Mouse (Mus musculus) stomach, postnatal 0 days (tissue): ENCODE results near the gene Kazn. TPM values are rescaled to one million over a fixed set of nuclear protein-coding genes. Genes with fewer than 3 reads are reported as not detected.

Source experiments
- ATAC-seq: fragments of 200-750 bp; cut with Nextera tagmentation; 2 replicates; pipeline ENCODE4 v1.8.0; 2017; ENCODE audit not compliant: low FRiP score, low TSS enrichment
- DNase-seq: peaks from one replicate; pipeline ENCODE4 v3.0.0-alpha.2; 2016; ENCODE audit warnings: low spot score
- H3K27ac ChIP-seq: fragments of 300-500 bp; sonication (generic); replicated peaks from 2 replicates; pipeline ENCODE4 v1.5.1; 2014; ENCODE audit warnings: mild to moderate bottlenecking, control low read depth
- H3K27me3 ChIP-seq: fragments of 300-500 bp; sonication (generic); 2 replicates; pipeline ENCODE4 v1.6.1; 2014; ENCODE audit warnings: low read length; ENCODE audit not compliant: control insufficient read depth, insufficient read depth
- H3K36me3 ChIP-seq: fragments of 300-500 bp; sonication (generic); 2 replicates; pipeline ENCODE4 v1.6.1; 2014; ENCODE audit warnings: low read length, mixed read lengths; ENCODE audit not compliant: control insufficient read depth, insufficient read depth
- H3K4me1 ChIP-seq: fragments of 300-500 bp; sonication (generic); replicated peaks from 2 replicates; pipeline ENCODE4 v1.6.1; 2014; ENCODE audit warnings: antibody characterized with exemption; ENCODE audit not compliant: control insufficient read depth, insufficient read depth
- H3K4me2 ChIP-seq: fragments of 300-500 bp; sonication (generic); replicated peaks from 2 replicates; pipeline ENCODE4 v1.6.1; 2014; ENCODE audit warnings: low read depth, mild to moderate bottlenecking, control low read depth, moderate library complexity
- H3K4me3 ChIP-seq: fragments of 300-500 bp; sonication (generic); 2 replicates; pipeline ENCODE4 v1.5.1; 2014; ENCODE audit warnings: low read depth, low read length, control low read depth
- H3K9ac ChIP-seq: fragments of 300-500 bp; sonication (generic); 2 replicates; pipeline ENCODE4 v1.6.1; 2014; ENCODE audit warnings: mild to moderate bottlenecking, low read length, control low read depth, mixed read lengths
- H3K9me3 ChIP-seq: fragments of 300-500 bp; sonication (generic); 2 replicates; pipeline ENCODE4 v1.6.1; 2016; ENCODE audit warnings: low read length; ENCODE audit not compliant: control insufficient read depth
- CTCF ChIP-seq: IDR thresholded peaks from 2 replicates; pipeline ENCODE4 v1.5.1; 2016; ENCODE audit warnings: antibody characterized with exemption, low read depth, mild to moderate bottlenecking, moderate library complexity
- EP300 ChIP-seq: optimal IDR thresholded peaks from 2 replicates; pipeline ENCODE3; 2016; ENCODE audit warnings: antibody characterized with exemption
- WGBS: fragments of 180-500 bp; shearing (Covaris S2); extraction: QIAGEN DNeasy Blood & Tissue Kit; methylation state at CpG from one replicate; pipeline ENCODE4 v1.1.7; 2014; 5-methylcytosine and 5-hydroxymethylcytosine counted together
- polyA plus RNA-seq: library from polyadenylated mRNA; unstranded; fragments of >200 nt; fragmentation: Nextera tagmentation; extraction: Ambion mirVana; gene quantifications from 2 replicates; pipeline ENCODE4 v1.2.1, GENCODE M21; 2015

The Kazn gene
- polyA plus RNA-seq, 1 experiment from 2014 or later: 11.4 TPM

DNA sequence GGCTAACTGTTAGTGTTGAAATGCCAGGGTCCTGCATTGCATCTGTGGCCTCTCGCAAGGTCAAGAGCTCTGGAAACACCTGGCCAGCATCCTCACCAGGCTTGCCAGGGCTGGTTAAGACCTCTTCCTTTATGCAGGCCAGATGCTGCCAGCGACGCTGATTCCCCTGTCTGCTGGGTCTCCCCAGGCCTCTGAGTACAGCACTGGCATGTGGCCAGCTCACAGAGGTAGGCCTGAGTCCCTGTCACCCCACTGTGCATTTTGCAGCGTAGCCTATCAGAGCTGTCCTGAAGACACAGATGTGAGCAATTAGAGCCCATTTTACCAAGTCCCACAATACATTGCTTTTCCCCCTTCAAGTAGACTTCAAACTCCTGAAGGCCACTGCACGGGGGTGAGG lies 109.0 kb downstream of the Kazn start:
- Histone ChIP-seq H3K4me3 (no peak overlapping the region), H3K4me2 (no peak overlapping the region), H3K4me1 (no peaks in the 10 kb centered on the region), H3K9me3 (no peaks in the 10 kb centered on the region), H3K9ac (no peak overlapping the region), H3K36me3 (no peaks in the 10 kb centered on the region), H3K27me3 (no peaks in the 10 kb centered on the region), H3K27ac (no peak overlapping the region)
- no peak for DNase-seq
- ATAC-seq: no peak
- TF ChIP-seq CTCF (no peak), EP300 (no peak)
- WGBS: 62% methylated on average over 5 of the region's 5 CpGs

DNA sequence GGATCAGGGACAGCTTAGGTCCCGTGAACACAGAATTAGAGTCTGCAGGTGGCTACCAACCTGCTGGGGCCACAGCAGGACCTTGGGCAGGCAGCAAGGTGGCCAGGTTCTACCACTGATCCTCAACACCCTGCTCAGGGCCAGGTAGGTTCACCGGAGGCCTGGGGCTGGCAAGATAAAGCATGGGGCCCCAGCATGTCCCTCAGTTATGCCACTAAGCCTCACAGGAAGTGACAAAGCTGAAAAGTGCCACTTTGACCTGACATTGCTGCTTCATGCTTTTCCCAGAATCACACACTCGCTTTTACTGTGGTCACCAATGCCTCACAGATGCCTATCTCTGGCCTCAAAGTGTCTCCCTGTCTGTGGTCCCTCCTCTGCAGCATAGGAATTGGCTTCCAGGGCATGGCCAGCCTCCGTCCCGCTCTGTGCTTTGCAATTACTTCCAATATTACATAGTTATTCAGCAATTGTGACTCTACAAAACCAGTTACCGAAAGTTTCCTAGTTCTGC lies 111.9 kb downstream of the Kazn start:
- DNase-seq (no peak), ATAC-seq (no peak)
- WGBS: 80% methylated on average over 6 of the region's 6 CpGs
- Histone ChIP-seq H3K4me3 (no peak overlapping the region), H3K4me1 (no peaks in the 10 kb centered on the region), H3K9me3 (no peaks in the 10 kb centered on the region), H3K4me2 (no peak overlapping the region), H3K36me3 (no peaks in the 10 kb centered on the region), H3K9ac (no peak overlapping the region), H3K27ac (no peak overlapping the region), H3K27me3 (no peaks in the 10 kb centered on the region)
- TF ChIP-seq EP300: no peak
- no peak for TF ChIP-seq CTCF

DNA sequence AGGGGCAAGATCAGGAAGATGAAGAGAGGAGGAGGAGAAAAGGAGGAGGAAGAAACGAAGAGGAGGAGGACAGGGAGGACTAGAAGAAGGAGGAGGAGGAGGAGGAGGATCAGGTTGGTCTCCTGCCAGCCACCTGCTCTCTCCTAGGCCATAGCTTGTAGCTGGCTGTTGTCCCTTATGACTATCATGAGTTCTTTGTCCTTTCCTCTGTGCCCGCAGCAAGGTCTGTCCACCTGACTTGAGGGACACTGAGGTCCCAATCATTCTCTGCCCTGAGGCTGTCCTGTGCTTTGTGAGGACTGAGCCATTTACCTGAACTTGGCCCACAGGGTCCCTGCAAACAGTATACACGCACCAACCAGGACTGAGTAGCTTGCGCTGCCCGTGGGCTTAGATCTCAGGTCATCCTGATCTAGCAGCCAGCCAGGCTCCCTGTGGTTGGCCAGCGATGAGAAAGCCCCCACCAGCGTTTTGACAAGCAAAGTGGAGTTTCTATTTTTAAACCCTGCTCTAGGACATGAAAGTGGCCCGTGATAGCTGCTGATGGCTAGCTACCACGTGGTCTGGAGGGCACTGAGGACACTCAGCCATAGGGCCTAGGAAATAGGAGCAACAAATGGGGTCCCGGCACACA lies 112.4 kb downstream of the Kazn start:
- Histone ChIP-seq H3K27ac (no peak overlapping the region), H3K4me3 (no peak overlapping the region), H3K9ac (no peak overlapping the region), H3K36me3 (no peaks in the 10 kb centered on the region), H3K27me3 (no peaks in the 10 kb centered on the region), H3K4me2 (no peak overlapping the region), H3K9me3 (no peaks in the 10 kb centered on the region), H3K4me1 (no peaks in the 10 kb centered on the region)
- TF ChIP-seq EP300 (no peak), CTCF (no peak)
- DNase-seq (no peak), ATAC-seq (no peak)
- 66% methylated on average over 10 of the region's 10 CpGs for WGBS

DNA sequence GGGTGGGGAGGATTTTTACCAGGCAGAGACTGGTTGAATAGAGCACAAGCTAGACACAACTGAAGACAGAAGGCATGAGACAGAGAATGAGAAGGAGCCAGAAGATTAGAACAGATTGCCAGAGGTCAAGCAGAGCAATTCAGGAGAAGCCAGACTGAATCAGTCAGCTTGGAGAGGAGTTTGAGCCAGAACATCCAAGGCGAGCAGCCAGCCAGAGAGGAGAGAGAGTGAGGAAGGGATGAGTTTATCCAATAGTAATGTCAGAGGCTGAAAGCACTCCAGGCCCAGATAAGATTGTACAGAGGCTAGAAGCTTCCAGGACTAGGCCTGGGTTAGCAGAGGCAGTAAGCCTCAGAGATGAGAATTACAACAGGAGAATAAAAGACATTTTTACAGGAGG lies 118.0 kb downstream of the Kazn start:
- Histone ChIP-seq H3K27me3 (no peaks in the 10 kb centered on the region), H3K4me3 (no peak overlapping the region), H3K36me3 (no peaks in the 10 kb centered on the region), H3K9me3 (no peaks in the 10 kb centered on the region), H3K9ac (no peak overlapping the region), H3K4me2 (no peak overlapping the region), H3K27ac (no peak overlapping the region), H3K4me1 (no peaks in the 10 kb centered on the region)
- TF ChIP-seq CTCF: no peak
- no peak for TF ChIP-seq EP300
- WGBS: 30% methylated on average over 1 of the region's 1 CpGs
- DNase-seq (no peak), ATAC-seq (no peak)

DNA sequence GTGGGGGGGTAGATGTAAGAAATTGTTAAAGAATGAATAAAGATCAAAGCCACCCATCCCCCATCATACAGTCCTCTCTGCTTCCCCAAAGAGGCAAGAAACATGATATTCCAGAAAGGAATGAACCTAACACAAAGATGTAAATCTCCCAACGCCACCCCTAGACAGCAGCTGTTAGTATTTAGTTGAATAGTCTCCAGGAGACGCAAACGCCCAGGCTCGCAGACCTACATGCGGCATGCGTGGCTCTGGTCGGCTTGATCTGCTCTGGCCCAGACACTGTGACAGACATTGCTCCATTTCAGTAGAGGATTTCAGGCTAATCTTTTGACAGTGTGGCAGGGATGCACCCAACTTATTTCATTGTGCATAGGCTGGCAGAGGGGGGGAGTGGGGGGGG lies 120.7 kb downstream of the Kazn start:
- ATAC-seq (no peak), DNase-seq (no peak)
- Histone ChIP-seq H3K9me3 (no peaks in the 10 kb centered on the region), H3K27me3 (no peaks in the 10 kb centered on the region), H3K4me1 (no peaks in the 10 kb centered on the region), H3K4me2 (no peak overlapping the region), H3K27ac (no peak overlapping the region), H3K9ac (no peak overlapping the region), H3K4me3 (no peak overlapping the region), H3K36me3 (no peaks in the 10 kb centered on the region)
- 43% methylated on average over 7 of the region's 7 CpGs for WGBS
- no peak for TF ChIP-seq CTCF
- TF ChIP-seq EP300: no peak

DNA sequence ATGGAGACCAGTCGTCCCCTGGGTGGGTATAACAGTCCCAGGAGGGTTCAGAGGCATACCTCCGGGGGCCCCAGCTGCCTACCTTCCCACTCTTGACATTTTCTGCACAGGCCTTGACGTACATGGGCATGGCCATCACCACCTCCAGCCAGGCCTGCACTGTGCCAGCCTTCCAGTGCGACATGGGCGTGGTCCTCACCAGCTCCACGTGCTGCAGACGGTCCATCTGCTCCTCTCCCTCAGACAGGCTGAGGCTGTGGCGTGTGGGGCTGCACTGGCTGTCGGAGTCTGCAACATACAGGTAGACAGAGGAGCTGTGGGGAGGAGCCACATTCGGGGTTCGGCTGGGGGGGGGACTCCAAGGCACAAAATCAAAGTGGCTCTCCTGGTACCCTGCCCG lies 121.2 kb downstream of the Kazn start:
- Histone ChIP-seq H3K4me3 (no peak overlapping the region), H3K27ac (no peak overlapping the region), H3K4me2 (no peak overlapping the region), H3K4me1 (no peaks in the 10 kb centered on the region), H3K36me3 (no peaks in the 10 kb centered on the region), H3K9ac (no peak overlapping the region), H3K9me3 (no peaks in the 10 kb centered on the region), H3K27me3 (no peaks in the 10 kb centered on the region)
- ATAC-seq: no peak
- 73% methylated on average over 12 of the region's 12 CpGs for WGBS
- TF ChIP-seq CTCF (no peak), EP300 (no peak)
- no peak for DNase-seq
